Mouse (Mus musculus) ES-E14 (cell line): ENCODE results near the gene Txndc11. TPM values are rescaled to one million over a fixed set of nuclear protein-coding genes. Genes with fewer than 3 reads are reported as not detected.

Experiments
- DNase-seq: peaks from one replicate; pipeline ENCODE4 v3.0.0-alpha.2; 2013; ENCODE audit warnings: low read depth, low spot score
- H3K27ac ChIP-seq: 2 replicates; pipeline ENCODE4 v1.5.1; 2012; ENCODE audit warnings: low read depth, mild to moderate bottlenecking, low read length, moderate library complexity, mixed read lengths; ENCODE audit not compliant: poor library complexity, insufficient read depth, severe bottlenecking
- H3K36me3 ChIP-seq: 2 replicates; pipeline ENCODE4 v1.6.1; 2012; ENCODE audit warnings: mild to moderate bottlenecking, low read length, moderate library complexity, mixed read lengths; ENCODE audit not compliant: control insufficient read depth, poor library complexity, insufficient read depth, severe bottlenecking
- H3K4me1 ChIP-seq, 2 experiments: fragments of 150-350 bp in 1 of 2; sonication (generic) in 1 of 2; 2 replicates each; pipeline ENCODE4 v1.6.1; 2012; ENCODE audit warnings: low read length in 2 of 2, mild to moderate bottlenecking in 1 of 2, mixed read lengths in 1 of 2; ENCODE audit not compliant: control insufficient read depth in 2 of 2, insufficient read depth in 2 of 2, poor library complexity in 1 of 2
- H3K4me3 ChIP-seq, 2 experiments: fragments of 150-350 bp in 1 of 2; sonication (generic) in 1 of 2; 2 replicates each; pipeline ENCODE4 v1.5.1; 2012; ENCODE audit warnings: low read length in 2 of 2, low read depth in 1 of 2, mild to moderate bottlenecking in 1 of 2, mixed read lengths in 1 of 2; ENCODE audit not compliant: insufficient read depth in 1 of 2, poor library complexity in 1 of 2, severe bottlenecking in 1 of 2
- H3K9ac ChIP-seq: 2 replicates; pipeline ENCODE4 v1.6.1; 2012; ENCODE audit warnings: low read depth, mild to moderate bottlenecking, low read length, mixed read lengths; ENCODE audit not compliant: poor library complexity, insufficient read depth, severe bottlenecking
- H3K9me3 ChIP-seq: fragments of 150-350 bp; sonication (generic); 2 replicates; pipeline ENCODE4 v1.6.1; 2012; ENCODE audit warnings: low read depth, mild to moderate bottlenecking, low read length; ENCODE audit not compliant: control insufficient read depth, insufficient read depth
- CHD2 ChIP-seq: IDR thresholded peaks from 2 replicates; pipeline ENCODE4 v1.6.1; 2014; ENCODE audit warnings: mild to moderate bottlenecking, low read depth, low read length, inconsistent platforms
- HCFC1 ChIP-seq: IDR thresholded peaks from 2 replicates; pipeline ENCODE4 v1.6.1; 2012; ENCODE audit warnings: low read length, inconsistent platforms, borderline replicate concordance; ENCODE audit not compliant: insufficient read depth
- MAFK ChIP-seq: IDR thresholded peaks from 2 replicates; pipeline ENCODE4 v1.6.1; 2014; ENCODE audit warnings: mild to moderate bottlenecking, low read depth, low read length, inconsistent platforms; ENCODE audit not compliant: insufficient read depth
- ZC3H11A ChIP-seq: IDR thresholded peaks from 2 replicates; pipeline ENCODE4 v1.6.1; 2012; ENCODE audit warnings: low read depth, mild to moderate bottlenecking, inconsistent platforms, low read length, borderline replicate concordance
- ZNF384 ChIP-seq: IDR thresholded peaks from 2 replicates; pipeline ENCODE4 v1.6.1; 2012; ENCODE audit warnings: low read depth, low read length, inconsistent platforms
- in situ Hi-C, 2 experiments: fragments of 600-800 bp; cut with MboI; formaldehyde crosslinking; loops; one replicate each; pipeline ENCODE4 v1.15.1; 2025; ENCODE audit warnings: low sequenced_read_pairs in 2 of 2, inconsistent platforms in 1 of 2; ENCODE audit not compliant: unreplicated experiment in 2 of 2
- total RNA-seq: library from RNA; depleted of rRNA; stranded (reverse); fragments of 300-350 nt; gene quantifications from 2 replicates; pipeline ENCODE4 v1.2.3, GENCODE M21; 2012

Txndc11 gene
- total RNA-seq, 1 experiment = 26.0 TPM

- no peak for DNase-seq
- H3K36me3 ChIP-seq = no peaks in the 10 kb centered on the region
- no peak within 1 kb of the TSS for H3K27ac ChIP-seq
- no peaks in the 10 kb centered on the region for H3K9me3 ChIP-seq
- TF ChIP-seq CHD2 (no peak), HCFC1 (no peak), ZNF384 (no peak), MAFK (no peak), ZC3H11A (no peak)
- no peaks in the 10 kb centered on the region for H3K4me1 ChIP-seq
- H3K9ac ChIP-seq = no peak within 1 kb of the TSS
- no peak within 1 kb of the TSS for H3K4me3 ChIP-seq
- in situ Hi-C loops = no loop called here
These were observed 73.8 kb downstream of the Txndc11 start, which contains the start of gene Snn for GRCm38 (mm10) chr16:11060645-11061044. TSS of gene Snn (plus strand) at chr16:11060945.

GRCm38 (mm10) chr16:11055916-11056315, 78.5 kb downstream of the Txndc11 start:
- DNase-seq = no peak
- no peaks in the 10 kb centered on the region for H3K36me3 ChIP-seq
- H3K4me3 ChIP-seq = no peak overlapping the region
- peaks cover 0 to 2% of the 10 kb centered on the region in 2 experiments; a peak in 1 of 4 replicates for H3K4me1 ChIP-seq
- no peak overlapping the region for H3K9ac ChIP-seq
- no peak overlapping the region for H3K27ac ChIP-seq
- H3K9me3 ChIP-seq = no peaks in the 10 kb centered on the region
- in situ Hi-C loops = no loop called here
- TF ChIP-seq HCFC1 (no peak), MAFK (no peak), ZC3H11A (no peak)

GRCm38 (mm10) chr16:11054871-11055270, 79.6 kb downstream of the Txndc11 start:
- Histone ChIP-seq H3K36me3 (no peaks in the 10 kb centered on the region), H3K4me3 (no peak overlapping the region), H3K9me3 (no peaks in the 10 kb centered on the region), H3K9ac (no peak overlapping the region), H3K27ac (no peak overlapping the region), H3K4me1 (peaks cover 0 to 2% of the 10 kb centered on the region in 2 experiments; a peak in 1 of 4 replicates)
- DNase-seq = no peak
- in situ Hi-C loops = no loop called here
- TF ChIP-seq MAFK (no peak), ZC3H11A (no peak), HCFC1 (no peak), ZNF384 (no peak), CHD2 (no peak)

GRCm38 (mm10) chr16:11054409-11054808, 80.0 kb downstream of the Txndc11 start:
- H3K9me3 ChIP-seq = no peaks in the 10 kb centered on the region
- no peak for DNase-seq
- H3K27ac ChIP-seq = no peak overlapping the region
- TF ChIP-seq MAFK = no peak
- TF ChIP-seq HCFC1 = no peak
- no peak for TF ChIP-seq ZNF384
- TF ChIP-seq CHD2 = no peak
- TF ChIP-seq ZC3H11A = no peak
- in situ Hi-C loops = no loop called here
- H3K4me3 ChIP-seq = no peak overlapping the region
- peaks cover 0 to 2% of the 10 kb centered on the region in 2 experiments; a peak in 1 of 4 replicates for H3K4me1 ChIP-seq
- no peak overlapping the region for H3K9ac ChIP-seq
- no peaks in the 10 kb centered on the region for H3K36me3 ChIP-seq

- Histone ChIP-seq H3K27ac (no peak overlapping the region), H3K9me3 (no peaks in the 10 kb centered on the region), H3K4me1 (peaks cover 0 to 2% of the 10 kb centered on the region in 2 experiments; a peak in 1 of 4 replicates), H3K9ac (no peak overlapping the region), H3K4me3 (no peak overlapping the region), H3K36me3 (no peaks in the 10 kb centered on the region)
- DNase-seq = no peak
- TF ChIP-seq HCFC1 = no peak
- in situ Hi-C loops = no loop called here
These were observed 83.3 kb downstream of the Txndc11 start for GRCm38 (mm10) chr16:11051134-11051533.
